Mouse (Mus musculus) neural tube, embryonic 11.5 days (tissue): Measurements from ENCODE around the gene 9930104L06Rik. TPM values are rescaled to one million over a fixed set of nuclear protein-coding genes. Genes with fewer than 3 reads are reported as not detected.

ENCODE experiments used
- ATAC-seq: fragments of 200-750 bp; cut with Nextera tagmentation; 2 replicates; pipeline ENCODE4 v1.8.0; 2017; ENCODE audit warnings: moderate number of reproducible peaks, mild to moderate bottlenecking, moderate TSS enrichment, moderate library complexity; ENCODE audit not compliant: insufficient read depth, low FRiP score, low TSS enrichment
- DNase-seq: peaks from one replicate; pipeline ENCODE4 v3.0.0-alpha.2; 2015; ENCODE audit warnings: low spot score
- H3K27ac ChIP-seq: fragments of 300-500 bp; sonication (generic); 2 replicates; pipeline ENCODE4 v1.5.1; 2014; ENCODE audit warnings: low read depth, mild to moderate bottlenecking, low read length
- H3K27me3 ChIP-seq: fragments of 300-500 bp; sonication (generic); 2 replicates; pipeline ENCODE4 v1.6.1; 2014; ENCODE audit warnings: mild to moderate bottlenecking, low read length, mixed read lengths; ENCODE audit not compliant: control insufficient read depth, insufficient read depth
- H3K36me3 ChIP-seq: fragments of 300-500 bp; sonication (generic); 2 replicates; pipeline ENCODE4 v1.6.1; 2014; ENCODE audit warnings: mild to moderate bottlenecking, low read length, moderate library complexity, mixed read lengths; ENCODE audit not compliant: control insufficient read depth, insufficient read depth
- H3K4me1 ChIP-seq: fragments of 300-500 bp; sonication (generic); 2 replicates; pipeline ENCODE4 v1.6.1; 2014; ENCODE audit warnings: low read length, mixed read lengths; ENCODE audit not compliant: control insufficient read depth, insufficient read depth
- H3K4me2 ChIP-seq: fragments of 300-500 bp; sonication (generic); 2 replicates; pipeline ENCODE4 v1.6.1; 2014; ENCODE audit warnings: low read depth, mild to moderate bottlenecking, moderate library complexity
- H3K4me3 ChIP-seq: fragments of 300-500 bp; sonication (generic); 2 replicates; pipeline ENCODE4 v1.5.1; 2014; ENCODE audit warnings: low read depth, low read length
- H3K9ac ChIP-seq: fragments of 300-500 bp; sonication (generic); 2 replicates; pipeline ENCODE4 v1.6.1; 2014; ENCODE audit warnings: mild to moderate bottlenecking, low read length
- H3K9me3 ChIP-seq: fragments of 300-500 bp; sonication (generic); 2 replicates; pipeline ENCODE4 v1.6.1; 2016; ENCODE audit warnings: low read length; ENCODE audit not compliant: control insufficient read depth
- WGBS: fragments of 180-500 bp; shearing (Covaris S2); extraction: QIAGEN DNeasy Blood & Tissue Kit; methylation state at CpG from one replicate; pipeline ENCODE4 v1.1.7; 2014; 5-methylcytosine and 5-hydroxymethylcytosine counted together
- polyA plus RNA-seq: library from polyadenylated mRNA; unstranded; fragments of >200 nt; fragmentation: Nextera tagmentation; extraction: Ambion mirVana; gene quantifications from 2 replicates; pipeline ENCODE4 v1.2.1, GENCODE M21; 2014

Gene 9930104L06Rik
- 4.9 and 6.5 TPM in 2 replicates for polyA plus RNA-seq

DNA sequence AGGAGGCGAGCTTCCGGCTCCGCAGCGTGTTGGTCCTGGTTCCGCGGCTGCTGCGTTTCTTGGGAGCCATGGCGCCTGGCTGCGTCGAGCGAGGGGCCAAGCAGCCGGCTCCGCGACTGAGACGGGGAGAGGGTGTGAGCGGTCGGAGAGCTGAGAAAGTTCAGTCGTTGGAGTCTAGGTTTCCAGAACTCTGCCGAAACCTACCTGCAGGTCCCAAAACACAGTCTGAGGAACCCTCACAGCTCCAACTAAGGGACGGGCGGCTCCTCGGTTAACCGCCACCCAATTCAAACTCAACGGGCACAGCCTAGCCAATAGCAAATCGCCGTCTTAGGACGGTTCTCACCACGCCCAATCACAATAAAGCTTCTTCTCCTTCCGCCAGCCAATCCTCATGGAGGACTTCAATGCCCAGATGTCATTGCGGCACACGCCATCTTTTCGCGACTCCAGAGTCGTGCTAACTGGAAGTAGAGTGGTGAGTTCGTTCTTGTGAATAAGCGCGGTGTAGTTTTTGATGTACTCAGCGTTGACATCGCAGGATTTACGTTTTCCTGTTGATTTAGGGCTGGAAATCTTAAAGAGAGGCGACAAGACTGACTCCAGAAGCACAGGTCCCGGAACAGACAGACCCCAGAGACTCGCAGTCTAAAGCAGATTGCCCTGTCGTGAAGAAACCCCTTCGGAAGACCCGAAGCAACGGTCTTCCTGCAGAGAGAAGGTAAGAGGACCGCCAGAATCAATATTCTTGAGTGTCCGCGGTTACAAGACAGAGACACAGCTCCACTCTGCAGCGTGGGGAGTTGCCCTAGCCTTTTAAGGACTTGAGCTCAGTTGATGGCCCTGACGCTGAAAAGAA is at the start of gene 9930104L06Rik:
Gene 9930104L06Rik, plus strand, starts transcription at position 436 of the 859 bp plus-strand sequence.
- H3K27ac ChIP-seq, result no peak within 1 kb of the TSS
- ATAC-seq, result peak; percentile 98

DNA sequence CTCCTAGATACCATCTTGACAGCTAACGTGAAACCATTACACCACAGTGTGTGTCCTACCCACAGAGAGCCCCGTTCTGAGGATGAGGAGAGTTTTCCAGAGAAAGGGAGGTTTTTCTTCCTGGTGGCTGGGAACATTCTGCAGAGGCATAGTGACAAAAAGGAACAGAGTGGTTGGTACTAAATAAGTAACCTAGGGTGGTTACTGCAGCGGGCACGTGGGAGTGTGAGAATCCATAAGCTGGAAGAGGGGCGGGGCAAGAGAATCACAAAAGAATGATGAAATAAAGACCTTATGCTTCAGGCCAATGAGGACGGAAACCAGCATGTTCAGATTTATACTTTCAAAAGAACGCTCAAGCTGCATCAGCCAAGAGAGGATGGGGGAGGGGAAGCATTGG is 48.1 kb upstream of the 9930104L06Rik start:
- DNase-seq (no peak), ATAC-seq (no peak)
- Histone ChIP-seq H3K36me3 (no peaks in the 10 kb centered on the region), H3K27me3 (peaks cover 14% of the 10 kb centered on the region; the same call in 1 of the 2 replicates), H3K9ac (no peak overlapping the region), H3K27ac (no peak overlapping the region), H3K9me3 (no peaks in the 10 kb centered on the region), H3K4me3 (no peak overlapping the region), H3K4me1 (no peaks in the 10 kb centered on the region), H3K4me2 (no peak overlapping the region)
- WGBS, result 71% methylated on average over 7 of the region's 7 CpGs

More for the DNA sequence above, at the start of gene 9930104L06Rik:
- Histone ChIP-seq H3K9me3 (no peaks in the 10 kb centered on the region), H3K9ac (peak within 1 kb of the TSS; percentile 81), H3K4me2 (peak within 1 kb of the TSS; percentile 71), H3K27me3 (no peaks in the 10 kb centered on the region), H3K4me1 (peaks cover 11% of the 10 kb centered on the region), H3K4me3 (peak within 1 kb of the TSS; percentile 89), H3K36me3 (no peaks in the 10 kb centered on the region; the same call in 1 of the 2 replicates)
- peak; percentile 94 for DNase-seq
- under 1% methylated on average over 52 of the region's 52 CpGs for WGBS

DNA sequence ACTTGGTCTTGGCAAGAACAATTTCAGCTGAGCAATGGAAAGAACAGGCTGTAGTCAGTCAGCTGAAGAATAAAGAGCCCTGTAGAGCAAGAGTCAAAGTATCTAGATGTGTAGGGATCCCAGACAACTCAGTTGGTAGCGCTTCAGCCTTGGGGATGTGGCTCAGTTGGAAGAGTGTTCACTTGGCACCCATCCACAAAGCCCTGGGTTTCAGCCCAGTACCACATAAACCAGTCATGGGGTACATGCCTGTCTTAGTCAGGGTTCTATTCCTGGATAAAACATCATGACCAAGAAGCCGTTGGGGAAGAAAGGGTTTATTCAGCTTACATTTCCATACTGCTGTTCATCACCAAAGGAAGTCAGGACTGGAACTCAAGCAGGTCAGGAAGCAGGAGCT is 46.9 kb upstream of the 9930104L06Rik start:
- no peaks in the 10 kb centered on the region for H3K9me3 ChIP-seq
- H3K4me1 ChIP-seq, result 0 out of 2 replicates have a peak, but pooled peaks cover 3% of the 10 kb centered on the region
- H3K4me3 ChIP-seq, result no peak overlapping the region
- 84% methylated on average over 2 of the region's 2 CpGs for WGBS
- no peak for DNase-seq
- no peak overlapping the region for H3K27ac ChIP-seq
- no peaks in the 10 kb centered on the region for H3K36me3 ChIP-seq
- no peak overlapping the region for H3K4me2 ChIP-seq
- ATAC-seq, result no peak
- H3K9ac ChIP-seq, result no peak overlapping the region
- peaks cover 23% of the 10 kb centered on the region for H3K27me3 ChIP-seq

DNA sequence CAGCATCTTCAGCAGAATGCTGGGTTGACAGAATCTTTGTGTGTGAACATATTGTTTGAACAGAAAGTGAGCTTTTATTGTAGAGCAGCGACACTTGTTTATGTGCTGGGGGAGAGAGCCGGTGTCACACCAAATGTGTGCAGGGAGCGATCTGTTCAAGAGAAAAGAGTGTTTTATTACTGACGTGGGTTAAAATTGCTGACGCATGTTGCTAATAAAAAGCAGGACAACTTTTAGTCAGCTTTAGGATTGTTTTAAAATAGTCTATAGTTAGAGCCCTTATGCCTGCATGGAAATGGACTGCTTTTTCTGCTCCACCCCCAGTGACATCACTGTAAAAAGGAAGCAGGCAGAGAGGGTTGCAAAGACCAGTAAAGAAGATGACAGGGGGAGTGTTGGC is 46.0 kb upstream of the 9930104L06Rik start:
- H3K27me3 ChIP-seq, result peaks cover 28% of the 10 kb centered on the region
- 74% methylated on average over 5 of the region's 5 CpGs for WGBS
- no peak for ATAC-seq

DNA sequence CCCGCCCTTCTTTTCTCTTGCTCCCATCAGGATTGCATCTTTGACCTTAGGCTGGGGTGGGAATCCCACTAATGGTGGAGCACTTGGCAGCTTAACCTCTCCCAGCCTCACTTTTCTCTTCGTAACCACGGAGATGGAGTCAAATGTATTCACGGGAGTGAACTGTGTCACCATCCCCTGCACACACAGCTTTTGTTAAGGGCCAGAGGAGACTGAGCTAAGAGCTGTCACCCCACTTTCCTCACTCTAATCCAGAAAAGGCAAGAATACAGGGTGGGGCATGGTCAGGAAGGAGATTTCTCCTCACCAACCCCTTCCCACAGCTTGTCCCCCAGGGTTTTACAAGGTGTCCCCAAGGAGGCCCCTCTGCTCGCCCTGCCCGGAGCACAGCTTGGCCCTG is 43.1 kb upstream of the 9930104L06Rik start:
- Histone ChIP-seq H3K4me2 (no peak overlapping the region), H3K9ac (no peak overlapping the region), H3K27ac (no peak overlapping the region), H3K4me3 (no peak overlapping the region), H3K4me1 (peaks cover 12% of the 10 kb centered on the region), H3K9me3 (no peaks in the 10 kb centered on the region), H3K36me3 (no peaks in the 10 kb centered on the region), H3K27me3 (peaks cover 33% of the 10 kb centered on the region)
- 26% methylated on average over 6 of the region's 6 CpGs for whole genome bisulfite sequencing
- DNase-seq, result no peak
- no peak for ATAC-seq

More for the DNA sequence above, 46.0 kb upstream of the 9930104L06Rik start:
- H3K4me3 ChIP-seq, result no peak overlapping the region
- no peak for DNase-seq
- no peak overlapping the region for H3K9ac ChIP-seq
- H3K4me1 ChIP-seq, result 0 out of 2 replicates have a peak, but pooled peaks cover 5% of the 10 kb centered on the region
- H3K27ac ChIP-seq, result no peak overlapping the region
- H3K36me3 ChIP-seq, result no peaks in the 10 kb centered on the region
- no peak overlapping the region for H3K4me2 ChIP-seq
- H3K9me3 ChIP-seq, result no peaks in the 10 kb centered on the region

DNA sequence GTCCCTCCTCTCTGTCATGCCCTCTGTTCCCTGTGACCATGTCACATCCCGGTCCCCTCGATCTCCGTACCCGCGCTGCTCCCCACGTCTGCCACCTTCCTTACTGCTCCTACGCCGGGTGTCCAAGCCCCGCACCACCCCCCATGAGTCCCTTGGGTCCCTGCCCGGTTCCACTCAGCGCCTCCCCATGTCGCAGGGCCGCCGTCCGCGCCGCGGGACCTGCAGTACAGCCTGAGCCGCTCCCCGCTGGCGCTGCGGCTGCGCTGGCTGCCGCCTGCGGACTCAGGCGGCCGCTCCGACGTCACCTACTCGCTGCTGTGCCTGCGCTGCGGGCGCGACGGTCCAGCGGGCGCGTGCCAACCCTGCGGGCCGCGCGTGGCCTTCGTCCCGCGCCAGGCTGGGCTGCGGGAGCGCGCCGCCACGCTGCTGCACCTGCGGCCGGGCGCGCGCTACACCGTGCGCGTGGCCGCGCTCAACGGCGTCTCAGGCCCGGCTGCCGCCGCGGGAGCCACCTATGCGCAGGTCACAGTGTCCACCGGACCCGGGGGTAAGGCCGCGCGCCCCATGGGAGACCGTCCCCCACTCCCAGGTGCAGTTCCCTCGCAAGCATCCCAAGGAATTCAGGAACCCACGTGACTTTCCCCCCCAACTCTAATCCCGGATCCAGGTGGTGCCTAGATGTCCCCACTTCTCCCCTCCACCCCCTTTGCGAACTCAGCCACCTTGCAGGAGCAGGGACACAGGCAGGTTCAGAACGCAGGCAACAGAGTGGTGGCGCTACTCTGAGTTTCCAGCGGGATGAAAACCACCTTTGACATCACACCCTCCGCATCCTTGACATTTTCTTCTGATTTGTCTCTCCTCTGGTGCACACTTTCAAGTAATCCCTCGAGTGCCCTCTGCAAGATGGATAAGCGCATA is 42.1 kb upstream of the 9930104L06Rik start:
- peak; percentile 51 for DNase-seq
- Histone ChIP-seq H3K4me1 (peaks cover 12% of the 10 kb centered on the region), H3K27ac (no peak overlapping the region), H3K4me2 (peak overlapping the region; percentile 77), H3K4me3 (peak overlapping the region; percentile 44), H3K27me3 (peaks cover 33% of the 10 kb centered on the region), H3K9ac (peak overlapping the region; percentile 49; the same call in 1 of the 2 replicates), H3K9me3 (no peaks in the 10 kb centered on the region), H3K36me3 (no peaks in the 10 kb centered on the region)
- 2% methylated on average over 82 of the region's 83 CpGs for WGBS
- peak; percentile 50 for ATAC-seq

DNA sequence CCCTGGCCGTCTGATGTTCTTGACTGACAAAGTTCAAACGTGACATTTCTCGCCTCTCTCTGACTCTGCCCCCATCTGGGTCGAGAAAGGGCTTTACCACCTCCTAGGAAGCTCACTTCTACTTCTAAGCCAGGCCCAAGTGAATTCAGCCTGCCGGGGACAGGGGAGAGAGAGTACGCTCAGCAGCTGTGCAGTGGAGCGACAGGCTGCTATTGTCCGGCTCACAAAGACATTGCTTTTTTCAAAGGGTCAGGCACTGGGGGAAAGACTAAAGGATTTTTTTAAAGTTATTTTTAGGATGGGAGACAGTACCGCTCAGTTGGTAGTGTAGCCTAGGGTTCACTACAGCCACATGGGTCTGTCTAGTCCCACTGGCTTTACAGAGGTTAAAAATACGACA is 38.4 kb upstream of the 9930104L06Rik start:
- WGBS, result 25% methylated on average over 10 of the region's 10 CpGs
- no peak for DNase-seq
- H3K27ac ChIP-seq, result no peak overlapping the region

DNA sequence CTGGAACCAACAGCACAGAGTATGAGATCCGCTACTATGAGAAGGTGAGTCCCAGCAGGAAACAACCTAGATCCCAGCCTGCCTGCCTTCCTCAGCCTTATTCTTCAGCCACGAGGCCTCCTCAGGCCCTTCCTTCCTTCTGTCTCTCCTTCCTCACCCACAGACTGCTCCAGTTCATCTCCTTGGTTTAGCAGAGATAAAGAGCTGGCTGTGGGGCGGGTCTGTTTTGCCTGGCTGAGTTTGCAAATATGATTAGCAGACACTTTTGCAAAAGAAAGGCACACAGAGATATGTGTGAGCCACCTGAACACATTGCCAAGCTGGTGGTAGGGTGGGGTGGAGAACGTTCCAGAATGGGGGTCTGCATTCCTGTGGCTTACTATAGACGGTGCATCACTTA is 36.9 kb upstream of the 9930104L06Rik start:
- WGBS, result 68% methylated on average over 5 of the region's 5 CpGs
- Histone ChIP-seq H3K36me3 (no peaks in the 10 kb centered on the region), H3K9ac (no peak overlapping the region), H3K9me3 (no peaks in the 10 kb centered on the region), H3K27me3 (peaks cover 15% of the 10 kb centered on the region), H3K4me1 (peaks cover 10% of the 10 kb centered on the region), H3K27ac (no peak overlapping the region), H3K4me3 (no peak overlapping the region), H3K4me2 (no peak overlapping the region)
- DNase-seq (no peak), ATAC-seq (no peak)

More for the DNA sequence above, 38.4 kb upstream of the 9930104L06Rik start:
- peak overlapping the region; percentile 16; the same call in 1 of the 2 replicates for H3K9ac ChIP-seq
- no peaks in the 10 kb centered on the region for H3K36me3 ChIP-seq
- H3K4me1 ChIP-seq, result peaks cover 12% of the 10 kb centered on the region
- H3K27me3 ChIP-seq, result peaks cover 25% of the 10 kb centered on the region
- ATAC-seq, result no peak
- H3K4me3 ChIP-seq, result no peak overlapping the region
- no peaks in the 10 kb centered on the region for H3K9me3 ChIP-seq
- H3K4me2 ChIP-seq, result no peak overlapping the region
